Mouse (Mus musculus) thymus, adult 2 months (tissue): ENCODE data around the gene Esr1.

Experiments used
- CTCF ChIP-seq: fragments of 200-500 bp; IDR thresholded peaks from 2 replicates; pipeline ENCODE4 v1.5.1; 2012; ENCODE audit warnings: mild to moderate bottlenecking, control low read depth, low read length, moderate library complexity, borderline replicate concordance; ENCODE audit not compliant: control insufficient read depth, poor library complexity, insufficient read depth; ENCODE audit errors: extremely low read depth
- POLR2A ChIP-seq: fragments of 200-500 bp; IDR thresholded peaks from 2 replicates; pipeline ENCODE4 v1.6.1; 2012; ENCODE audit warnings: mild to moderate bottlenecking, low read length, control low read depth, moderate library complexity; ENCODE audit not compliant: control insufficient read depth, poor library complexity, insufficient read depth; ENCODE audit errors: extremely low read depth

- TF ChIP-seq CTCF (no peak), POLR2A (no peak)
Observed at GRCm38 (mm10) chr10:4977374-4977773, 366.0 kb downstream of the Esr1 start.
